Mouse (Mus musculus): ENCODE data around the gene Maco1. TPM values are rescaled to one million over a fixed set of nuclear protein-coding genes. Genes with fewer than 3 reads are reported as not detected.
A peak's percentile ranks its signal among the peaks of the same experiment; 100 is the strongest.

Gene Maco1
- total RNA-seq, 1 experiment: 56.1 TPM

DNA sequence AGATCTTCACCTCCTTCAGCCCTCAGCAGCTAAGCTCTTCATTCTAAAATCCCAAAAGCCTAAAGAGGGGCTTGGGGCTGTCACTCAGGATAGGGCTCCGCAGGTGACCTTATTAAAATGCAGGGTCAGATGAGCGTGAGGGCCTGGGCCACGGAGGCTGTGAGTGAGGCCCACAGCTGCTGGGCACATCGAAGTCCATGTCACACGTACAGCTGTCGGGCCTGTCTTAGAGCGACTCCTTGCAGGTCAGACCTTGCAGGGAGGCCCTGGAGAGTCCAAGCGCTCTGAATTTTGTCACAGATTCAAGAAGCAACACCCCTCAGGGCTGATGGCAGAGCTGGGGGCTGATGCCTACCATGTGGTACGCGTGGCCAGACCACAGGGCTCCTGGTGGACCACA, 52.5 kb downstream of the Maco1 start:
- H3K4me3 ChIP-seq (ENCODE audit: insufficient read depth in 1 of 2, low read depth in 1 of 2, low read length in 2 of 2, poor library complexity in 1 of 2, severe bottlenecking in 1 of 2): no peak overlapping the region
- TF ChIP-seq CHD2 (IDR thresholded peaks at IDR 0.05; ENCODE audit: low read depth, low read length) (no peak), ZNF384 (IDR thresholded peaks at IDR 0.05; ENCODE audit: low read depth, low read length) (no peak)
- peaks cover 0 to 6% of the 10 kb centered on the region in 2 experiments; a peak in 1 of 4 replicates for H3K4me1 ChIP-seq (ENCODE audit: control insufficient read depth in 2 of 2, insufficient read depth in 2 of 2, low read length in 2 of 2, poor library complexity in 1 of 2)
- peaks cover 36% of the 10 kb centered on the region for H3K36me3 ChIP-seq (ENCODE audit: control insufficient read depth, insufficient read depth, low read length, poor library complexity, severe bottlenecking)
- no peak overlapping the region for H3K27ac ChIP-seq (ENCODE audit: insufficient read depth, low read depth, low read length, poor library complexity, severe bottlenecking)
- in situ Hi-C loops (cut with MboI; ENCODE audit: low sequenced_read_pairs in 2 of 2, unreplicated experiment in 2 of 2): no loop called here
- no peaks in the 10 kb centered on the region for H3K9me3 ChIP-seq (ENCODE audit: control insufficient read depth, insufficient read depth, low read depth, low read length)
- no peak for DNase-seq (ENCODE audit: low read depth, low spot score)
- no peak overlapping the region for H3K9ac ChIP-seq (ENCODE audit: insufficient read depth, low read depth, low read length, poor library complexity, severe bottlenecking)

DNA sequence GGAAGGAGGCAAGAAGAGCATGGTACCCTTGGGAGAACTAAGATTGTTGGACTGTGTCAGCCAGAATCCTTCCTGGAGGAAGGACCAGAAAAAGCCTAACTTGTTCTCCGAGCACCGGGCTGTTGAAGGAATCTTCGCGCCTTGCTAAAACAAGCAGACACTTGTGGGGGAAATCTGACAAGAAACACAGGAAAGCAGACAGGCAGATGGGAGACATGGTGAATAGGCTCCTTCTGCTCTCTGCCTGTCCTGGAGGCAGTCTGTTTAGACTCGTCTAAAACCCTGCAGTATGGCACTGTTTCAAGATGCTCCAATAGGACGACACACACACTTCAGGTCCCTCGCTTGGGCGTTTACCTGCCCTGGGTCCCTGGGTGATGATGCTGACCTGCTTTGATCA, 53.0 kb downstream of the Maco1 start:
- Histone ChIP-seq H3K27ac (ENCODE audit: insufficient read depth, low read depth, low read length, poor library complexity, severe bottlenecking) (no peak overlapping the region), H3K9ac (ENCODE audit: insufficient read depth, low read depth, low read length, poor library complexity, severe bottlenecking) (no peak overlapping the region), H3K4me3 (ENCODE audit: insufficient read depth in 1 of 2, low read depth in 1 of 2, low read length in 2 of 2, poor library complexity in 1 of 2, severe bottlenecking in 1 of 2) (no peak overlapping the region), H3K4me1 (ENCODE audit: control insufficient read depth in 2 of 2, insufficient read depth in 2 of 2, low read length in 2 of 2, poor library complexity in 1 of 2) (peaks cover 0 to 6% of the 10 kb centered on the region in 2 experiments; a peak in 1 of 4 replicates), H3K36me3 (ENCODE audit: control insufficient read depth, insufficient read depth, low read length, poor library complexity, severe bottlenecking) (peaks cover 30% of the 10 kb centered on the region), H3K9me3 (ENCODE audit: control insufficient read depth, insufficient read depth, low read depth, low read length) (no peaks in the 10 kb centered on the region)
- no peak for DNase-seq (ENCODE audit: low read depth, low spot score)
- in situ Hi-C loops (cut with MboI; ENCODE audit: low sequenced_read_pairs in 2 of 2, unreplicated experiment in 2 of 2): no loop called here
- no peak for TF ChIP-seq CHD2 (IDR thresholded peaks at IDR 0.05; ENCODE audit: low read depth, low read length)
- TF ChIP-seq HCFC1 (IDR thresholded peaks at IDR 0.05; ENCODE audit: borderline replicate concordance, insufficient read depth, low read length): no peak
- TF ChIP-seq MAFK (IDR thresholded peaks at IDR 0.05; ENCODE audit: insufficient read depth, low read depth, low read length): no peak
- TF ChIP-seq ZC3H11A (IDR thresholded peaks at IDR 0.05; ENCODE audit: borderline replicate concordance, low read depth, low read length): no peak
- no peak for TF ChIP-seq ZNF384 (IDR thresholded peaks at IDR 0.05; ENCODE audit: low read depth, low read length)

DNA sequence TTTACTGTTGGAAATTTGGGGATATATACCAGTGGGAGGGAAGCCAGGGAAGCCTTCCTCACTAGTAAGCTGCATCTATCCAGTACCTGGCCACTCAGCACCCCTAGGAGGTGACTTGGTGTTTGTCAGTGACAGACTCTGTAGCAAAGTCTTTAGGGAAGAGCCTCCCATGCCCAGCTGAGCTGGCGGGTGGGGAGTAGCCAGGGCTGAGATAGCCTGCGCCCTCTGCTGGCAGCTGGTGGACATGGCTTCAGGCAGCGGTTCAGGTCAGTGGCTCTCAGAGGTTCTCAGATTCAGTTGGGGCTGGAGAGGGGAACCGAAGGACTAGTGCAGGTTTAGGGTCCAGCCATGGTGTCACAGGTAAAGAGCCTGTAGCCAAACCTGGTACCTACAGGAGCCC, 53.9 kb downstream of the Maco1 start:
- TF ChIP-seq MAFK (IDR thresholded peaks at IDR 0.05; ENCODE audit: insufficient read depth, low read depth, low read length) (no peak), ZNF384 (IDR thresholded peaks at IDR 0.05; ENCODE audit: low read depth, low read length) (no peak), ZC3H11A (IDR thresholded peaks at IDR 0.05; ENCODE audit: borderline replicate concordance, low read depth, low read length) (no peak), HCFC1 (IDR thresholded peaks at IDR 0.05; ENCODE audit: borderline replicate concordance, insufficient read depth, low read length) (no peak), CHD2 (IDR thresholded peaks at IDR 0.05; ENCODE audit: low read depth, low read length) (no peak)
- H3K36me3 ChIP-seq (ENCODE audit: control insufficient read depth, insufficient read depth, low read length, poor library complexity, severe bottlenecking): peaks cover 22% of the 10 kb centered on the region
- no peak overlapping the region for H3K4me3 ChIP-seq (ENCODE audit: insufficient read depth in 1 of 2, low read depth in 1 of 2, low read length in 2 of 2, poor library complexity in 1 of 2, severe bottlenecking in 1 of 2)
- H3K9ac ChIP-seq (ENCODE audit: insufficient read depth, low read depth, low read length, poor library complexity, severe bottlenecking): no peak overlapping the region
- no peaks in the 10 kb centered on the region for H3K9me3 ChIP-seq (ENCODE audit: control insufficient read depth, insufficient read depth, low read depth, low read length)
- in situ Hi-C loops (cut with MboI; ENCODE audit: low sequenced_read_pairs in 2 of 2, unreplicated experiment in 2 of 2): loop anchor here in 1 of 2 experiments (10.0 kb wide), 1 partner anchor 254 kb away; no protein-coding TSS in a partner anchor
- H3K27ac ChIP-seq (ENCODE audit: insufficient read depth, low read depth, low read length, poor library complexity, severe bottlenecking): no peak overlapping the region
- H3K4me1 ChIP-seq (ENCODE audit: control insufficient read depth in 2 of 2, insufficient read depth in 2 of 2, low read length in 2 of 2, poor library complexity in 1 of 2): peaks cover 0 to 6% of the 10 kb centered on the region in 2 experiments; a peak in 1 of 4 replicates
- peak; percentile 59 for DNase-seq (ENCODE audit: low read depth, low spot score)

DNA sequence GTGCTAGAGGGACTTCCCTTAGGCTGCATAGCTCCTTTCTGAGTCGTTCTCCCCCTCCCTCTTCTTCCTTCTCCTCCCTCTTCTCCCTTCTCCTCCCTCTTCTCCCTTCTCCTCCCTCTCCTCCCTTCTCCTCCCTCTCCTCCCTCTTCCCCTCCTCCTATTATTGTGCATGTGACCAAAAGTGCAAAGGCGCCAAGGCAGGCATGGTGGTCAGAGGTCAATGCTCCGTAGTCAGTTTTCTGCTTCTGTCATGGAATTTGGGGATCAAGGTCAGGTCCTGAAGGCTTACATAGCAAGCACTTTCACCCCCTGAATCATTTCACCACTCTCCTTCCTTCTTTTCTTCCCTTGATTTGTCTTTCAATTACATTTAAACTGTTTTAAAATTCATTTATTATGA, 54.3 kb downstream of the Maco1 start:
- Histone ChIP-seq H3K27ac (ENCODE audit: insufficient read depth, low read depth, low read length, poor library complexity, severe bottlenecking) (no peak overlapping the region), H3K9ac (ENCODE audit: insufficient read depth, low read depth, low read length, poor library complexity, severe bottlenecking) (no peak overlapping the region), H3K9me3 (ENCODE audit: control insufficient read depth, insufficient read depth, low read depth, low read length) (no peaks in the 10 kb centered on the region), H3K4me1 (ENCODE audit: control insufficient read depth in 2 of 2, insufficient read depth in 2 of 2, low read length in 2 of 2, poor library complexity in 1 of 2) (peaks cover 0 to 6% of the 10 kb centered on the region in 2 experiments; a peak in 1 of 4 replicates), H3K4me3 (ENCODE audit: insufficient read depth in 1 of 2, low read depth in 1 of 2, low read length in 2 of 2, poor library complexity in 1 of 2, severe bottlenecking in 1 of 2) (no peak overlapping the region), H3K36me3 (ENCODE audit: control insufficient read depth, insufficient read depth, low read length, poor library complexity, severe bottlenecking) (peaks cover 20% of the 10 kb centered on the region)
- DNase-seq (ENCODE audit: low read depth, low spot score): no peak
- TF ChIP-seq CHD2 (IDR thresholded peaks at IDR 0.05; ENCODE audit: low read depth, low read length): no peak
- no peak for TF ChIP-seq ZC3H11A (IDR thresholded peaks at IDR 0.05; ENCODE audit: borderline replicate concordance, low read depth, low read length)
- TF ChIP-seq HCFC1 (IDR thresholded peaks at IDR 0.05; ENCODE audit: borderline replicate concordance, insufficient read depth, low read length): no peak
- no peak for TF ChIP-seq ZNF384 (IDR thresholded peaks at IDR 0.05; ENCODE audit: low read depth, low read length)
- no peak for TF ChIP-seq MAFK (IDR thresholded peaks at IDR 0.05; ENCODE audit: insufficient read depth, low read depth, low read length)
- in situ Hi-C loops (cut with MboI; ENCODE audit: low sequenced_read_pairs in 2 of 2, unreplicated experiment in 2 of 2): loop anchor here in 1 of 2 experiments (10.0 kb wide), 1 partner anchor 254 kb away; no protein-coding TSS in a partner anchor

DNA sequence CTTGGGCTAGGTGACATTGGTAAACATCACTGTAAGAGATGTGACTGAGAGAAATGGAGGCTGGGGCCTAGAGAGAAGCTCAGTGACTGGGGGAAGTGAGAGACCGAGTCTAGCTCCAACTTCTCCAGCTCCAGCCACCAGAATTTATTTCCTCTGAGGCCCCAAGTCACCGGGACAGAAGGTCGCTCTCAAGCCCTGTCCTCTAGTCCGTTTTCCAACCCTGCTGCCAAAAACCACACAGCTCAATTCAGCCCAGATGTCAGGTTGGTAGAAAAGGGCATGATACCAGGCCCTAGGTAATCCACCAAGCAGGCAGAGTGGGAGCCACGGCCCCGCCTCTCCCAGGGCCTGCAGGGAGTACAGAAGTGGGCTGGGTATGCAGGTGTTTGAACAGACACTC, 55.5 kb downstream of the Maco1 start:
- in situ Hi-C loops (cut with MboI; ENCODE audit: low sequenced_read_pairs in 2 of 2, unreplicated experiment in 2 of 2): loop anchor here in 1 of 2 experiments (10.0 kb wide), 1 partner anchor 253 kb away; no protein-coding TSS in a partner anchor
- Histone ChIP-seq H3K36me3 (ENCODE audit: control insufficient read depth, insufficient read depth, low read length, poor library complexity, severe bottlenecking) (peaks cover 16% of the 10 kb centered on the region), H3K4me3 (ENCODE audit: insufficient read depth in 1 of 2, low read depth in 1 of 2, low read length in 2 of 2, poor library complexity in 1 of 2, severe bottlenecking in 1 of 2) (no peak overlapping the region), H3K9ac (ENCODE audit: insufficient read depth, low read depth, low read length, poor library complexity, severe bottlenecking) (no peak overlapping the region), H3K9me3 (ENCODE audit: control insufficient read depth, insufficient read depth, low read depth, low read length) (no peaks in the 10 kb centered on the region), H3K4me1 (ENCODE audit: control insufficient read depth in 2 of 2, insufficient read depth in 2 of 2, low read length in 2 of 2, poor library complexity in 1 of 2) (peaks cover 0 to 6% of the 10 kb centered on the region in 2 experiments; a peak in 1 of 4 replicates), H3K27ac (ENCODE audit: insufficient read depth, low read depth, low read length, poor library complexity, severe bottlenecking) (no peak overlapping the region)
- TF ChIP-seq ZNF384 (IDR thresholded peaks at IDR 0.05; ENCODE audit: low read depth, low read length): no peak
- no peak for TF ChIP-seq MAFK (IDR thresholded peaks at IDR 0.05; ENCODE audit: insufficient read depth, low read depth, low read length)
- no peak for DNase-seq (ENCODE audit: low read depth, low spot score)
